Mouse (Mus musculus): ENCODE data around the gene Daam2. TPM values are rescaled to one million over a fixed set of nuclear protein-coding genes. Genes with fewer than 3 reads are reported as not detected.
"Not testable (repeated sequence)": the region's sequence is repeated elsewhere in the genome, so short reads cannot be mapped to it uniquely, and the experiment has no call there.

The Daam2 gene
- polyA plus RNA-seq, 1 experiment, result 8.7 TPM

DNA sequence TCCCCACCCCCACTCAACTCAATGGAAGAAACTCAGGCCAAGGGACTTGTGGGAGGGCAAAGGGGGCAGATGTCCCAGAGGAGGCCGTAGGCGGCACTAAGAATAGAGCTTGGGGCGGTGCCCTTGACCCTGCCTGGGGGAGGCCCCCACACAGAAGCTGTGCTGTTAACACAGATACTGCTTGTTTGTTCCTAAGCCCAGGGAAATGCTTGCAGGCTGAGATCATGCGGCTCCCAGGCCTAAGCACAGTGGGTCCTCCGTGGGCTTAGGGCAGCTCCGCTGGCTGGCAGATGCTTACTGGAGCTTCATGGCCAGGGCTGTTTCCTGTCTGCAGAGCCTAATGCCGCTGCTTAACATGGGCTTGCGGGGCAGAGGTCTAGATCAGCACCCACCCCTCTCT is 91.5 kb downstream of the Daam2 start:
- DNase-seq, result no peak
- no peaks in the 10 kb centered on the region for H3K4me1 ChIP-seq (ENCODE audit: control insufficient read depth, insufficient read depth, low read length)
- no peak for TF ChIP-seq CTCF (IDR thresholded peaks at IDR 0.05; ENCODE audit: insufficient read depth, low read length)
- no peak for TF ChIP-seq POLR2A (IDR thresholded peaks at IDR 0.05; ENCODE audit: borderline replicate concordance, extremely low read depth, low read depth, low read length)
- H3K4me3 ChIP-seq (replicated peaks; ENCODE audit: extremely low read depth, low read depth, low read length), result no peak overlapping the region
- 53% methylated on average over 8 of the region's 8 CpGs for WGBS

DNA sequence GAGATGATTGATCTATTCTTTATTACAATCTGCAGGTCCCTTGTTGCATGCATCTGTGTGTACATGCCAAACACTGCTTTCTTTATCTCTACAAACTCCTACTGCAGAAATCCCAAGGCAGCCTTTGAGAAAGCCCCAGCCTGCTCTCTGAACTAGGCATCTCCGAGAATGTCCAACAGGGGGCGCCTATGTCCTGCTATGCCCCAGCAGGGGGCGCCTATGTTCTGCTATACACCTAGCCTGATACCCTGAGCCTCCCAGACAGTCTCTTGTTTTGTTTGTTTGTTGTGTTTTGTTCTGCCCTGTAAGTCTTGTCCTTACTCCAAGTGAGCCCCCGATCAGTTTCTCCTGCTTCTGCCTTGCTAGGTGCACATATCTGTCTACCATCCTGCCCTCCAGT is 95.9 kb downstream of the Daam2 start:
- Histone ChIP-seq H3K4me3 (replicated peaks; ENCODE audit: extremely low read depth, low read depth, low read length) (no peak overlapping the region), H3K4me1 (ENCODE audit: control insufficient read depth, insufficient read depth, low read length) (no peaks in the 10 kb centered on the region)
- DNase-seq, result peak; percentile 81
- TF ChIP-seq CTCF (IDR thresholded peaks at IDR 0.05; ENCODE audit: insufficient read depth, low read length), result peak; percentile 82
- no peak for TF ChIP-seq POLR2A (IDR thresholded peaks at IDR 0.05; ENCODE audit: borderline replicate concordance, extremely low read depth, low read depth, low read length)
- 36% methylated on average over 4 of the region's 4 CpGs for WGBS

DNA sequence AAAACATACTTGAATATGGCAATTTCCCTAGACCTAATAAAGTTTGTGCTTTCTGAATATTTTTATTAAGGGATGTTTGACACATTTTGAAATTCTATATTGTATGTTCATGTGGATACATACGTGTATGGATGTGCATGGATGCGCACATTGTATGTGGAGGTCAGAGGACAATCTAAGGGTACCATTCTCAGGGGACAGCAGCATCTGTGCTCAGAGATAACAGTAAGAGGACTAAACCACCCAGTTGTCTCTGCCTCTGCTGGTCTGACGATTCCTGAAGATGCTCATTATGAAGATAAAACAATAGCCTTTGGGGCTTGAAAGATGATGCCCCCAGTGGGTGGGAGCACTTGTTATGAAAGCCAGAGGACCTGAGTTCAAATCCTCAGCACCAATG is 99.3 kb downstream of the Daam2 start:
- WGBS, result 90% methylated on average over 3 of the region's 3 CpGs
- TF ChIP-seq CTCF (IDR thresholded peaks at IDR 0.05; ENCODE audit: insufficient read depth, low read length), result no peak
- TF ChIP-seq POLR2A (IDR thresholded peaks at IDR 0.05; ENCODE audit: borderline replicate concordance, extremely low read depth, low read depth, low read length), result no peak
- Histone ChIP-seq H3K4me1 (ENCODE audit: control insufficient read depth, insufficient read depth, low read length) (no peaks in the 10 kb centered on the region), H3K4me3 (replicated peaks; ENCODE audit: extremely low read depth, low read depth, low read length) (no peak overlapping the region)
- no peak for DNase-seq

DNA sequence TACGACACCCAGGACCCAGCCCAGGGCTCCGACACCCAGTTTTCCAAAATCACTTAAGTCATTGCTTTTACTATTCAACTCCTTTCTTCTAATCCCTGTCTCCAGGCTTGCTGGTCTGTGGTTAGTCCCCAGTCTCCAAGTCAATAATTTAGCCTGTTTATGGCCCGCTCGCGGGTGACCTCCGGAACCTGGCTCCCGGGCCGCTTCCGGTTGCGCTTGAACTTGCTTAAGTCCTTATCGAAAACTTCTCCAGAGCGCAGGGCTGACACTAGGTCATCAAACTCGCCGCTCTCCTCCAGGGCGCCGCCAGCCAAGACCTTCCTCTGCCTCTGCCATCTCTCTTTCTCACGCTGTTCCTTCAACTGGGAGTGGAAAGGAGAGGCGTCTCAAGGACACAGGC is 105.8 kb downstream of the Daam2 start:
- TF ChIP-seq CTCF (IDR thresholded peaks at IDR 0.05; ENCODE audit: insufficient read depth, low read length), result no peak
- TF ChIP-seq POLR2A (IDR thresholded peaks at IDR 0.05; ENCODE audit: borderline replicate concordance, extremely low read depth, low read depth, low read length), result no peak
- no peak overlapping the region for H3K4me3 ChIP-seq (replicated peaks; ENCODE audit: extremely low read depth, low read depth, low read length)
- no peak for DNase-seq
- no peaks in the 10 kb centered on the region for H3K4me1 ChIP-seq (ENCODE audit: control insufficient read depth, insufficient read depth, low read length)
- 89% methylated on average over 18 of the region's 18 CpGs for WGBS

DNA sequence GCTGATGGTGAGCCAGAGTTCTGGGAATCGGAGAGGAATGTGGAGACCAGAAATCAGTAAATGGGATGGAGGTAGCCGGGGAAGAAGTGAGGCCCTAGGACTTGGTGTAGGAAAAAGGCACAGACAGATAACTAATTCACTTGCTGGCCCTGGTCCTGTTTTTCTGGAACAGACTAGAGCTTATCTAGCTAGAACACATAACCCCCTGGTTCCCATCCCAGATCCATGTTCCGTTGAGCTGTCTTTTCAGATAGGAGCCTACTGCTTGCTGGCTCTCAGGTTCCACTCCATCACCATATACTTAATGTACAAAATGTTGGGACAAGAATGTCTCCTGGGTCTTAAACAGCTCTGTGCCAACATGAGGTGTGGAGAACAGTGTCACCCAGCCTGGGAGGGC is 106.3 kb downstream of the Daam2 start:
- WGBS, result 84% methylated on average over 3 of the region's 3 CpGs

DNA sequence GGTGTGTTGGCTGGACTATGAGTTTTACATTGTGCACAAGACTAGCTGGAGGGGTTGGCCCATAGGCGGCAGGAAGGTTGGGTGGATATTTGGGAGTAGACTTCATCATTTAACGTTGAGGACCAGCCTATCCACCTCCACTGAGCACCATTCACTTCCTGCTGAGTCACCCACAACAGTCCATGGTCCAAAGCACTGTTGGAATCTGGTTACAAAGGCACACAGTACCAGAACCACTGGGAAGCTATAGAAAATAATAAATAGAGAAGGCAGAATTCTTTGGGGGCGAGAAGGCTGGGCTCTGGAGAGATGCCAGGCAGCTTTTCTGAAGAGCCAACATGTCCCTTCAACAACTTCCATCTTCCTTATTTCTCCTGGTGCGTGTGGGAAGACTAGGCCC is 107.8 kb downstream of the Daam2 start:
- WGBS, result 66% methylated on average over 4 of the region's 4 CpGs
- no peak for DNase-seq
- no peaks in the 10 kb centered on the region for H3K4me1 ChIP-seq (ENCODE audit: control insufficient read depth, insufficient read depth, low read length)
- no peak overlapping the region for H3K4me3 ChIP-seq (replicated peaks; ENCODE audit: extremely low read depth, low read depth, low read length)
- TF ChIP-seq POLR2A (IDR thresholded peaks at IDR 0.05; ENCODE audit: borderline replicate concordance, extremely low read depth, low read depth, low read length), result no peak
- TF ChIP-seq CTCF (IDR thresholded peaks at IDR 0.05; ENCODE audit: insufficient read depth, low read length), result no peak

More for the DNA sequence above, 106.3 kb downstream of the Daam2 start:
- Histone ChIP-seq H3K4me3 (replicated peaks; ENCODE audit: extremely low read depth, low read depth, low read length) (no peak overlapping the region), H3K4me1 (ENCODE audit: control insufficient read depth, insufficient read depth, low read length) (no peaks in the 10 kb centered on the region)
- TF ChIP-seq POLR2A (IDR thresholded peaks at IDR 0.05; ENCODE audit: borderline replicate concordance, extremely low read depth, low read depth, low read length) (no peak), CTCF (IDR thresholded peaks at IDR 0.05; ENCODE audit: insufficient read depth, low read length) (no peak)
- no peak for DNase-seq

DNA sequence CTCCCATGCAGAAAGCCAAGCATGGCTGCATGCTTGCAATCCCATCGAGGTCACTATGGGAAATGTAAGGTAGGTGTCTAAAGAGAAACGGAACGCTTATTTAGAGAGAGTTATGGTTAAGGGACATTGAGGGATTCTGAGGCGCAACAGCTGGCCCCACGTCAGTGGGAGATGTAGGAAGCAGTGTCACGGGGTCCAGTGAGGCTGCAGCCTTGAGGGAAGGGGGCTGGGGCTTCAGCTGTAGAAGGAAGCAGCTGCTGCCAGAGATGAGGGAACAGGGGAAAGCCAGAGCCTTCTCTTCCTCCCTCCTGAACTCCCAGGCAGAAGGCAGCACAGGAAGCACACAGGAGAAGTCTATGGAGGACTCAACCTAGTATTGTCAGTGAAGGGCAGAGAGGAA is 113.2 kb downstream of the Daam2 start:
- 80% methylated on average over 6 of the region's 6 CpGs for WGBS
- no peak for TF ChIP-seq POLR2A (IDR thresholded peaks at IDR 0.05; ENCODE audit: borderline replicate concordance, extremely low read depth, low read depth, low read length)
- no peak for TF ChIP-seq CTCF (IDR thresholded peaks at IDR 0.05; ENCODE audit: insufficient read depth, low read length)
- DNase-seq, result no peak
- no peaks in the 10 kb centered on the region for H3K4me1 ChIP-seq (ENCODE audit: control insufficient read depth, insufficient read depth, low read length)
- no peak overlapping the region for H3K4me3 ChIP-seq (replicated peaks; ENCODE audit: extremely low read depth, low read depth, low read length)

DNA sequence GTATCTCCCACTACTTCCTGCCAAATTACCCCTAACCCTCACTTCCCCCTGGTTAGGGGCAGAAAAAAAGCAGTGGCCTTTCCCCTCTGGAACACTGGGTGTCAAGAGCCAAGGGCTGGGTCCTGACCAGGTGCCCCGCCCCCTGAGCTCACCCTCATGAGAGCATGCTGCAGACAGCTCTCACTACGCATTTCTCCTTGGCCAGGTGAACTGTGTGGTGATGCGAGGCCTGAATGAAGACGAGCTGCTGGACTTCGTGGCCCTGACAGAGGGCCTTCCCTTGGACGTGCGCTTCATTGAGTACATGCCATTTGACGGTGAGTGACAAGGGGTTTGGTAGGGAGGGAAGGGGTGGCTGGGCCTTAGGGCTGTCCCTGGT is 114.9 kb downstream of the Daam2 start:
- WGBS, result 79% methylated on average over 8 of the region's 8 CpGs

DNA sequence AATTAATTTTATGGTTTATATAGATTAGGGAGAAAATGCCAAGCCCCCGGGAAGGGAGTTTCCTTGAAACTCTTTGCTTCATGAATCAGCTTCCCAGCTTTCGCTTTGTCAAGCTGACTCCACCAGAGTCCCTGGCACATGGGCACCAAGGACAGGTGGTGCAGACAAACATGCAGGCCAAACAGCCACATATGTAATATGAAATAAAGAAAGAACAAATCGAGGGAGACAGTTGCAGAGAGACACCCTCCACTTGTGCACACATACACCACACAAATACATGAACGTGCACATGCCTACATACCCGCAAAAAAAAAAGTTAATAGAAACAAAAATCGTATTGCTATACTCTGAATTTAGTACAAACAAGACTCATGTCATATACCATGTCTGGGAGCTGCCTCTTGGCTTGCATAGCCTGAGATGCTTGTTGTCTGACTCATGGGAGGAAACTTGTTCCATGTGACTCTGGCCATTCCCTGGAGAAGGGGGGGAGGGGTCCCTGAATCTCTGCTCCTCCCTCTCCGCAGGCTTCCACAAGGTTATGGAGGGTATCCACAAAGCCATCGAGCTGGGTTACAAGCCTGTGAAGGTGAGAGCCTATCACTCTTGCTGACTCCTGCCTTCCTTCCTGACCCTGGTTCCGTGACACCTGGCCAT is 115.4 kb downstream of the Daam2 start:
- DNase-seq, result no peak
- WGBS, result 55% methylated on average over 9 of the region's 9 CpGs
- H3K4me1 ChIP-seq (ENCODE audit: control insufficient read depth, insufficient read depth, low read length), result no peaks in the 10 kb centered on the region

More for the DNA sequence above, 114.9 kb downstream of the Daam2 start:
- Histone ChIP-seq H3K4me3 (replicated peaks; ENCODE audit: extremely low read depth, low read depth, low read length) (no peak overlapping the region), H3K4me1 (ENCODE audit: control insufficient read depth, insufficient read depth, low read length) (no peaks in the 10 kb centered on the region)
- TF ChIP-seq POLR2A (IDR thresholded peaks at IDR 0.05; ENCODE audit: borderline replicate concordance, extremely low read depth, low read depth, low read length), result no peak
- no peak for TF ChIP-seq CTCF (IDR thresholded peaks at IDR 0.05; ENCODE audit: insufficient read depth, low read length)
- DNase-seq, result no peak

DNA sequence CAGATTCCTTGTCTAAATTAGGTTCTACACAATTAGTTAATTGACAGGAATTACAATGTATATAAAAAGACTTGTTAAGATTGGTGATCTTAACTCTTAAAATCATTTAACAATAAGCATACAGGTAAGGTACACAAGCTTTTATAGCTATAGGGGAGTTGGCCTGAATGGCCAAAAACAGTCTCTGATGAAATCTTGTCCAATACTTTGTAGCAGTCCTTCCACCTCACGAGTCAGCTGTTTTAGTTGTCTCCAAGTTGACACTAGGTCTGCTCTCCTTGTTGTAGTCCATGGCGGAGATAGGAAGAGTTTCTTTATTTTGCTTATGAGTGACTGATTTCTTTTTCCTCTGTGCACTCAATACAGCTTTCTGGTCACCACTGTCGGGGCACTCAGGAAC is 121.3 kb downstream of the Daam2 start:
- not testable (repeated sequence) for DNase-seq; H3K4me3 ChIP-seq (replicated peaks; ENCODE audit: extremely low read depth, low read depth, low read length); H3K4me1 ChIP-seq (ENCODE audit: control insufficient read depth, insufficient read depth, low read length)
- 47% methylated on average over 3 of the region's 3 CpGs for WGBS

More for the DNA sequence above, 115.4 kb downstream of the Daam2 start:
- TF ChIP-seq CTCF (IDR thresholded peaks at IDR 0.05; ENCODE audit: insufficient read depth, low read length) (no peak), POLR2A (IDR thresholded peaks at IDR 0.05; ENCODE audit: borderline replicate concordance, extremely low read depth, low read depth, low read length) (no peak)
- H3K4me3 ChIP-seq (replicated peaks; ENCODE audit: extremely low read depth, low read depth, low read length), result no peak overlapping the region
